Mouse (Mus musculus) ES-Bruce4 (cell line): ENCODE measurements around the gene Tsnaxip1. TPM values are rescaled to one million over a fixed set of nuclear protein-coding genes. Genes with fewer than 3 reads are reported as not detected.

Source experiments
- H3K27ac ChIP-seq: 2 replicates; pipeline ENCODE4 v1.5.1; 2012; ENCODE audit warnings: low read length, inconsistent platforms; ENCODE audit not compliant: insufficient read depth
- H3K27me3 ChIP-seq: 2 replicates; pipeline ENCODE4 v1.6.1; 2012; ENCODE audit warnings: mild to moderate bottlenecking, low read length, inconsistent platforms; ENCODE audit not compliant: control insufficient read depth, poor library complexity, insufficient read depth, severe bottlenecking
- H3K36me3 ChIP-seq: 2 replicates; pipeline ENCODE4 v1.6.1; 2012; ENCODE audit warnings: inconsistent platforms, mild to moderate bottlenecking, low read length, moderate library complexity; ENCODE audit not compliant: control insufficient read depth, poor library complexity, insufficient read depth, severe bottlenecking
- H3K4me1 ChIP-seq: one replicate; pipeline ENCODE4 v1.8.1; 2011; ENCODE audit warnings: low read length; ENCODE audit not compliant: control insufficient read depth, insufficient read depth
- H3K4me3 ChIP-seq: 2 replicates; pipeline ENCODE4 v1.5.1; 2011; ENCODE audit warnings: low read depth, mild to moderate bottlenecking, low read length
- H3K9ac ChIP-seq: 2 replicates; pipeline ENCODE4 v1.6.1; 2012; ENCODE audit warnings: low read depth, mild to moderate bottlenecking, inconsistent platforms; ENCODE audit not compliant: poor library complexity, severe bottlenecking
- H3K9me3 ChIP-seq: replicated peaks from 2 replicates; pipeline ENCODE4 v1.6.1; 2012; ENCODE audit warnings: mild to moderate bottlenecking, low read length, inconsistent platforms; ENCODE audit not compliant: control insufficient read depth, poor library complexity, insufficient read depth, severe bottlenecking
- CTCF ChIP-seq: IDR thresholded peaks from one replicate; pipeline ENCODE4 v1.8.1; 2011; ENCODE audit warnings: low read depth, low read length
- EP300 ChIP-seq: IDR thresholded peaks from 2 replicates; pipeline ENCODE4 v1.6.1; 2011; ENCODE audit warnings: low read depth, low read length; ENCODE audit not compliant: insufficient read depth
- POLR2A ChIP-seq: IDR thresholded peaks from one replicate; pipeline ENCODE4 v1.8.1; 2011; ENCODE audit warnings: low read length; ENCODE audit not compliant: insufficient read depth
- polyA plus RNA-seq: library from polyadenylated mRNA; stranded (reverse); fragments of >200 nt; gene quantifications from 2 replicates; pipeline ENCODE4 v1.2.4, GENCODE M21; 2011; ENCODE audit warnings: low read depth; ENCODE audit not compliant: missing spikeins, insufficient read depth, insufficient read length

Gene Tsnaxip1
- polyA plus RNA-seq, 1 experiment = not detected

DNA sequence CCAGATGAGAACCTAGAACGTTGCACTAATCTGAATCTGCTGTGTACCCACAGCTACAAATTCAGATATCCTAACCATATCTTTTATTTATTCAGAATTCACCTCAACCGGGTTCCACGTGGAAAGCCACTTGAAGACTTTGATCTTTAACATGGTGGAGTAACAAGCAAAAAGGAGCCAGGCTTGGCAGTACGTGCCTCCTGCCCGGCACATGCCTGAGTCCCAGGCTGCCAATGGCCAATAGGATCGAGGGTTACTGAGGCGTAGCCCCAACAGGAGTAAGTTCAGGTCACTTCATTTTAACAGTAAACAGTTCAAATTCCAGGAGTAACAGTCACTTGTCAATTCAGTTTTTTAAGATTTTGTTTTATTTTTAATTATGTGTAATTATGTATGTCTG, 22.7 kb upstream of the Tsnaxip1 start:
- Histone ChIP-seq H3K27me3 (no peaks in the 10 kb centered on the region), H3K9me3 (no peaks in the 10 kb centered on the region), H3K36me3 (peaks cover 3% of the 10 kb centered on the region; the same call in 1 of the 2 replicates), H3K9ac (no peak overlapping the region), H3K4me3 (no peak overlapping the region), H3K27ac (no peak overlapping the region; the same call in 1 of the 2 replicates), H3K4me1 (no peaks in the 10 kb centered on the region)
- TF ChIP-seq CTCF = no peak
- TF ChIP-seq POLR2A = no peak
- TF ChIP-seq EP300 = no peak

DNA sequence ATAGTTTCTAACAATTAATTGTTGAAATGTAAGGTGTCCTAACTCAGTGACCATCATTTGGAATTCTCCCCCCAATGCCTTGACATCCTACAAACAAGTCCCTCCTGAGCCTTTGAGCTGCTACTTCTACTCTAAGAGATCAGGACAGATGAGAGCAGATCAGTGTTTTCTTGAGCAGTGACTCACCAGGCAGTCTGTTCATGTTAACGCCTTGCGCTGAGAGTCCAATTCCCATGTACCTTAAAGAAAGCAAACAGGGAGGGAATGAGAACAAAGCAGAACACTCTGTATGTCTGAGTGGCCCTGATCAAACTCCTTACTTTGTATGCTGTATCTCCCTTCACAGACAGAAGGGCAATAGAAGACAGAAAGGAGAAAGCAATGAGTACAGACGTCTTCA, 22.2 kb upstream of the Tsnaxip1 start:
- no peak overlapping the region for H3K9ac ChIP-seq
- no peaks in the 10 kb centered on the region for H3K4me1 ChIP-seq
- H3K4me3 ChIP-seq = no peak overlapping the region
- H3K27me3 ChIP-seq = no peaks in the 10 kb centered on the region
- peak overlapping the region; percentile 65 for H3K27ac ChIP-seq
- H3K36me3 ChIP-seq = peaks cover 3% of the 10 kb centered on the region; the same call in 1 of the 2 replicates
- TF ChIP-seq EP300 = no peak
- TF ChIP-seq POLR2A = no peak
- TF ChIP-seq CTCF = no peak
- no peaks in the 10 kb centered on the region for H3K9me3 ChIP-seq

DNA sequence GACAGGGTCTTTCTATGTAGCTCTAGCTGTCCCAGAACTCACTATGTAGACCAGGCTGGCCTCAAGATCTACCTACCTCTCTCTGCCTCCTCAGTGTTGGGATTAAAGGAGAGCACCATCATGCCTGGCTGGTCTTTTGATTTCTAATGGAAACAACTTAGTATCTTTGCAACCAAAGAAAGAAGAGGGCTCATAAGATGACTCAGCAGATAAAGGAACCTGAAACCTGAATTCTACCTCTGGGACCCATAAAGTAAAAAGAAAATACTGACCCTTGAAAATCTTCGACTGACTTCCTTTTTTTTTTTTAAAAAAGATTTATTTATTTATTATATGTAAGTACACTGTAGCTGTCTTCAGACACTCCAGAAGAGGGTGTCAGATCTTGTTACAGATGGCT, 21.6 kb upstream of the Tsnaxip1 start:
- Histone ChIP-seq H3K27ac (no peak overlapping the region), H3K9me3 (no peaks in the 10 kb centered on the region), H3K4me1 (no peaks in the 10 kb centered on the region), H3K36me3 (peaks cover 3% of the 10 kb centered on the region; the same call in 1 of the 2 replicates), H3K27me3 (no peaks in the 10 kb centered on the region), H3K9ac (no peak overlapping the region), H3K4me3 (no peak overlapping the region)
- no peak for TF ChIP-seq CTCF
- no peak for TF ChIP-seq EP300
- TF ChIP-seq POLR2A = no peak

DNA sequence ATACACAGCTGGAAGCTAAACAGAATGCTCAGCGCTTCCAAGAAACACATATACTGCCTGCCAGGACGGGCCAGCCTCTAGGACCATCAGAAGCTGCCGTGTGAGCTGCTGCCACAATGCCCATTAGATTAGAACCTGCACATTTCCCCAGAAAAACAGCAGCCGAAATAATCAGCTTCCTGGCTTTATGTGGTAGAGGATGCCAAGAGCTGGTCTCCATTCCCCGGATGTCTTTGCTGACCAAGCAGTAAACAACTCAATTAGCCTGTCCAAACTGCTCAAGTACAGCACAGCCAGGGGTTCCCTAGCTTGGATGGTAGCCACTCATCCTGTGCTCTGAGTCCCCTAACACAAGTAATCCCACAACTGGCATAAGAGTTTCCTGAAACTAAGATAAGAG, 19.8 kb upstream of the Tsnaxip1 start:
- Histone ChIP-seq H3K27ac (no peak overlapping the region), H3K9me3 (no peaks in the 10 kb centered on the region), H3K4me3 (no peak overlapping the region), H3K36me3 (peaks cover 3% of the 10 kb centered on the region; the same call in 1 of the 2 replicates), H3K9ac (no peak overlapping the region), H3K27me3 (no peaks in the 10 kb centered on the region), H3K4me1 (no peaks in the 10 kb centered on the region)
- TF ChIP-seq CTCF (no peak), POLR2A (no peak), EP300 (no peak)

DNA sequence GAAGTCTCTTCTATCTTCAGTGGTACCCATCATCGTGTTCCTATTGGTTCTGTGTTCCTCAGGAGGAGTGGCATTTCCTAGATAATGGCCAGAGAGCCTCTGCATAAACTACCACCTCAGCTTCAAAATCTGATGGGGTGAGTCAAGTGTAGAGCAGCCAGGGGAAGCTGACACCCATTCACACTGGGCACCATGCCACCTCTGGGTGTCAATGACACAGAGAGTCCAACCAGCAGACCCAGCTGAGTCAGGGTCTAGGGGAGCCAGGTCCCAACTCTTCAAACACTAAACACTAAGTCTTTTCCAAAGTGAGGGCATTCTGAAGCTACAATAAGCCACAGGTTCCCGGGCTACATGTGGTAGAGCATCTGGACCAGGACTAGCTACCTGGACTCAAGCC, 19.1 kb upstream of the Tsnaxip1 start:
- Histone ChIP-seq H3K4me3 (no peak overlapping the region), H3K27ac (no peak overlapping the region), H3K9ac (no peak overlapping the region), H3K4me1 (no peaks in the 10 kb centered on the region), H3K9me3 (no peaks in the 10 kb centered on the region), H3K36me3 (peaks cover 3% of the 10 kb centered on the region; the same call in 1 of the 2 replicates), H3K27me3 (no peaks in the 10 kb centered on the region)
- TF ChIP-seq CTCF (no peak), POLR2A (no peak), EP300 (no peak)

DNA sequence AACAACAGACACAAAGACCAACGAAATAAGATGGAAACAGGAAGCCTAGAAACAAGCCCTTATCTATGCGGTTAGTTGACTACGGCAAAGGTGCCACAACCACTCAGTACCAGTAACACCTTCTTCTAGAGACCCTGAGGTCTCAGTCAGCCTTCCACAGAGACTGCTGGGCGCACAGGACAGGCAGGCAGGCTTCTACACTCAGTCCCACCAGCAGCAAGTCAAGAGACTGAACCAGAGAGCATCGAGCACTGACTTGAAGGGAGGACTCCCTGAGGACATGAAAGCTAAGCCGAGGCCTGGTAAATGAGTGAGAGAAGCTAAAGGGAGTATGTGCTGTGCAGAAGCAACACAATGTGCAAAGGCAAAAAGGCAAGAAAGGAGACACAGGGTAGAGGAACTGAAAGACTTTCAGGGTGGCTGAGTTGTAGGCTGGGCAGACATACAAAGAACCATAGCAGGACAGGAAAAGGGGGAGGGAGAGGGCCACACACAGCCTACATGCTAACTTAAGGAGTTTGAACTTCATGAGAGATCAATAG, 17.2 kb upstream of the Tsnaxip1 start:
- peaks cover 3% of the 10 kb centered on the region; the same call in 1 of the 2 replicates for H3K36me3 ChIP-seq
- no peak overlapping the region for H3K9ac ChIP-seq
- no peak for TF ChIP-seq EP300
- no peak for TF ChIP-seq POLR2A
- no peak for TF ChIP-seq CTCF
- no peaks in the 10 kb centered on the region for H3K9me3 ChIP-seq
- no peak overlapping the region for H3K4me3 ChIP-seq
- H3K27me3 ChIP-seq = no peaks in the 10 kb centered on the region
- H3K4me1 ChIP-seq = no peaks in the 10 kb centered on the region
- H3K27ac ChIP-seq = no peak overlapping the region
